Mouse (Mus musculus) limb, embryonic 14.5 days (tissue): ENCODE measurements around the gene Ets1. TPM values are rescaled to one million over a fixed set of nuclear protein-coding genes. Genes with fewer than 3 reads are reported as not detected.

Experiments
- ATAC-seq: fragments of 200-750 bp; cut with Nextera tagmentation; 2 replicates; pipeline ENCODE4 v1.8.0; 2017; ENCODE audit warnings: low read depth, moderate number of reproducible peaks, moderate TSS enrichment; ENCODE audit not compliant: low FRiP score
- DNase-seq: peaks from one replicate; pipeline ENCODE4 v3.0.0-alpha.2; 2015; ENCODE audit warnings: low spot score
- H3K27ac ChIP-seq: fragments of 300-500 bp; sonication (generic); replicated peaks from 2 replicates; pipeline ENCODE4 v1.5.1; 2014; ENCODE audit warnings: low read depth, mild to moderate bottlenecking, low read length, moderate library complexity, mixed read lengths
- H3K27me3 ChIP-seq: fragments of 300-500 bp; sonication (generic); 2 replicates; pipeline ENCODE4 v1.6.1; 2014; ENCODE audit warnings: low read length, mixed read lengths; ENCODE audit not compliant: control insufficient read depth, insufficient read depth
- H3K36me3 ChIP-seq: fragments of 300-500 bp; sonication (generic); 2 replicates; pipeline ENCODE4 v1.6.1; 2014; ENCODE audit warnings: mild to moderate bottlenecking, low read length, moderate library complexity, mixed read lengths; ENCODE audit not compliant: control insufficient read depth, insufficient read depth
- H3K4me1 ChIP-seq: fragments of 300-500 bp; sonication (generic); 2 replicates; pipeline ENCODE4 v1.6.1; 2014; ENCODE audit warnings: antibody characterized with exemption, low read length, mixed read lengths; ENCODE audit not compliant: control insufficient read depth, insufficient read depth
- H3K4me2 ChIP-seq: fragments of 300-500 bp; sonication (generic); replicated peaks from 2 replicates; pipeline ENCODE4 v1.6.1; 2014; ENCODE audit warnings: low read depth, mild to moderate bottlenecking, low read length, moderate library complexity; ENCODE audit not compliant: severe bottlenecking
- H3K4me3 ChIP-seq: fragments of 300-500 bp; sonication (generic); replicated peaks from 2 replicates; pipeline ENCODE4 v1.5.1; 2014; ENCODE audit warnings: low read length
- H3K9ac ChIP-seq: fragments of 300-500 bp; sonication (generic); 2 replicates; pipeline ENCODE4 v1.6.1; 2014; ENCODE audit warnings: mild to moderate bottlenecking, low read depth, low read length, moderate library complexity; ENCODE audit not compliant: severe bottlenecking
- H3K9me3 ChIP-seq: fragments of 300-500 bp; sonication (generic); 2 replicates; pipeline ENCODE4 v1.6.1; 2016; ENCODE audit warnings: low read length; ENCODE audit not compliant: control insufficient read depth
- POLR2A ChIP-seq: fragments of 200-500 bp; IDR thresholded peaks from 2 replicates; pipeline ENCODE4 v1.8.0; 2012; ENCODE audit warnings: inconsistent platforms, mild to moderate bottlenecking, moderate library complexity, borderline replicate concordance; ENCODE audit not compliant: insufficient read depth, insufficient read length; ENCODE audit errors: extremely low read depth
- WGBS: fragments of 180-500 bp; shearing (Covaris S2); extraction: QIAGEN DNeasy Blood & Tissue Kit; methylation state at CpG from one replicate; pipeline ENCODE4 v1.1.7; 2014; 5-methylcytosine and 5-hydroxymethylcytosine counted together
- polyA plus RNA-seq, 2 experiments: library from polyadenylated mRNA; depleted of rRNA in 1 of 2; stranded (reverse) in 1 of 2; unstranded in 1 of 2; fragments of >200 nt; fragmentation: Nextera tagmentation in 1 of 2; extraction: Ambion mirVana in 1 of 2; gene quantifications; 2 replicates each; pipeline versions ENCODE4 v1.2.1 to v1.2.3; 2012 to 2014

The Ets1 gene
- polyA plus RNA-seq, 2 experiments = 21.3 to 34.3 TPM

DNA sequence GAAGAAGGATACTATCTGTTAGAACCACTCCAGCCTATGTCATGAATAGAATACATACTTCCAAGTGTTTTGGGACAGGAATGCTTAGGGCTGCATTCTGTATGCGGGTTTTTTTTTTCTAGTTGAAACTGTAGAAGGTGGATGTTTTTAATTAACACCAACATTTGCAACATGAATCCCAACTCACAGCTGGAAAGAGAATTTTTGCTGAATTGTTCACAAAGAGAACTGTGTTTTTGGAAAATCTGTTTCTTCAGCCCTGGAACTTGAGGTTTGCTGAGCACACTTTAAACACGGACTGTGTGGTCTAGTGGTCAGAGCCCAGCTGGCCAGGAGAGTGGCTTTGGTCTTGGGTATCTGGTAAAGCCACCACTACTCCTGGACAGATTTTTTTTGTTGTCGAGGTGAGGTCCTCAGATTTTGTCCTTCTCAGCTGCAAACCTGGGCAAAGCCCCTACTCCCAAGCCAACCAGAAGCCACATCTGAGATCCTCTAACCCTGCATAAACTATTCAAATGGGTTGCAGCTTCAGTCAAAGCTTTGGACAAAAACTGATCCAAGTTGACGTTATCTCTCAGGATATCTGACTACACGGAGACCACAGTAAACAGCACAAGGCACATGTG lies 122.4 kb downstream of the Ets1 start:
- peaks cover 8% of the 10 kb centered on the region for H3K4me1 ChIP-seq
- whole genome bisulfite sequencing = 51% methylated on average over 5 of the region's 5 CpGs
- no peaks in the 10 kb centered on the region for H3K9me3 ChIP-seq
- H3K27ac ChIP-seq = 0 out of 2 replicates have a peak overlapping the region, but pooled peaks have one; percentile 41
- DNase-seq = peak; percentile 13
- H3K9ac ChIP-seq = no peak overlapping the region
- H3K4me3 ChIP-seq = no peak overlapping the region
- H3K27me3 ChIP-seq = no peaks in the 10 kb centered on the region
- H3K36me3 ChIP-seq = peaks cover 19% of the 10 kb centered on the region
- no peak overlapping the region for H3K4me2 ChIP-seq
- no peak for TF ChIP-seq POLR2A
- no peak for ATAC-seq

GRCm38 (mm10) chr9:32760649-32761157 lies 124.7 kb downstream of the Ets1 start:
- 80% methylated on average over 4 of the region's 4 CpGs for WGBS
- no peak for TF ChIP-seq POLR2A
- Histone ChIP-seq H3K27ac (no peak overlapping the region), H3K4me3 (no peak overlapping the region), H3K9ac (no peak overlapping the region), H3K36me3 (peaks cover under 1% of the 10 kb centered on the region; the same call in 1 of the 2 replicates), H3K4me1 (peaks cover 8% of the 10 kb centered on the region), H3K4me2 (no peak overlapping the region), H3K9me3 (no peaks in the 10 kb centered on the region), H3K27me3 (no peaks in the 10 kb centered on the region)
- ATAC-seq (no peak), DNase-seq (no peak)

GRCm38 (mm10) chr9:32761326-32761725 lies 125.3 kb downstream of the Ets1 start:
- no peak overlapping the region for H3K4me3 ChIP-seq
- no peak overlapping the region for H3K27ac ChIP-seq
- 64% methylated on average over 2 of the region's 2 CpGs for WGBS
- no peak for ATAC-seq
- no peak overlapping the region for H3K9ac ChIP-seq
- H3K9me3 ChIP-seq = no peaks in the 10 kb centered on the region
- H3K4me1 ChIP-seq = peaks cover 8% of the 10 kb centered on the region
- H3K27me3 ChIP-seq = no peaks in the 10 kb centered on the region
- H3K36me3 ChIP-seq = no peaks in the 10 kb centered on the region
- no peak for DNase-seq
- H3K4me2 ChIP-seq = no peak overlapping the region
- no peak for TF ChIP-seq POLR2A

GRCm38 (mm10) chr9:32764374-32764773 lies 128.4 kb downstream of the Ets1 start:
- H3K4me1 ChIP-seq = no peaks in the 10 kb centered on the region
- H3K27ac ChIP-seq = no peak overlapping the region
- H3K4me2 ChIP-seq = no peak overlapping the region
- WGBS = 76% methylated on average over 9 of the region's 9 CpGs
- no peak for TF ChIP-seq POLR2A
- H3K27me3 ChIP-seq = no peaks in the 10 kb centered on the region
- no peaks in the 10 kb centered on the region for H3K36me3 ChIP-seq
- no peak overlapping the region for H3K9ac ChIP-seq
- H3K4me3 ChIP-seq = no peak overlapping the region
- H3K9me3 ChIP-seq = no peaks in the 10 kb centered on the region
- DNase-seq (no peak), ATAC-seq (no peak)

- 96% methylated on average over 3 of the region's 3 CpGs for WGBS
- Histone ChIP-seq H3K27me3 (no peaks in the 10 kb centered on the region), H3K4me3 (no peak overlapping the region), H3K4me1 (no peaks in the 10 kb centered on the region), H3K4me2 (no peak overlapping the region), H3K9me3 (no peaks in the 10 kb centered on the region), H3K9ac (no peak overlapping the region), H3K36me3 (no peaks in the 10 kb centered on the region), H3K27ac (no peak overlapping the region)
- no peak for ATAC-seq
- no peak for DNase-seq
- no peak for TF ChIP-seq POLR2A
Observed at GRCm38 (mm10) chr9:32765123-32765522, 129.1 kb downstream of the Ets1 start.
